ENCODE assay signal across 26 mouse cellular contexts in the genomic region with DNA sequence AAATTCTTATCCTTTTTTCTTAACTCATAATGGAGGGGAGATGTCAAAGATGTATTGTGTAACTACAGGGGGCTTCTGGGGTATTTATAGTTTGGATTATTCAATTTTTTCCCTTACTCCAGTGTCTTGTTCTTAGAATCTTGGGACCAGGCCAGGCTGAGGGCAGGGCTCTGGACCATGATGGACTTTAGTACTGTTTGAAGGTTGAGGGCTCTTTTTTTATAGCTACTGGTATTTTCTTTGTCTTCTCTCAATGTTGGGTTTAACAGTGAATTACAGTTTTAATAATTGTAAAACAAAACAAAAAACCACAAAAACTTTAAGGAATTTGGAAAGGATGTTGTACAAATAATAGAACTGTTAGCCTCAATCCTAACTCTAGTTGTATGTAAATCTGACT. TPM values are rescaled to one million over a fixed set of nuclear protein-coding genes. Genes with fewer than 3 reads are reported as not detected.
DNase-seq lines count a peak whose midpoint lies in the region; ATAC-seq and TF ChIP-seq lines count a peak whose summit lies in the region.
"Had no signal": no experiment of that assay in that cellular context is flagged by ENCODE, and none has a peak within 500 bp of the region (broad histone marks: within the 10 kb centered on the region; RNA-seq: fewer than 3 reads in every experiment).

No protein-coding gene starts in this region.

- no peak for TF ChIP-seq POLR2A in kidney, adult 2 months (IDR thresholded peaks at IDR 0.05; ENCODE audit: low read depth, low read length)
- TF ChIP-seq POLR2A in cerebellum, adult 2 months (IDR thresholded peaks at IDR 0.05; ENCODE audit: borderline replicate concordance, insufficient read depth, low read length): no peak

- H3K9me3 ChIP-seq in kidney, embryonic 15.5 days (replicated peaks): no peaks in the 10 kb centered on the region
- no peaks in the 10 kb centered on the region for H3K9me3 ChIP-seq in midbrain, embryonic 16.5 days (replicated peaks; ENCODE audit: control insufficient read depth, low read length, poor library complexity, severe bottlenecking)
- H3K9me3 ChIP-seq: embryonic facial prominence, embryonic 13.5 days; heart, embryonic 13.5 days; liver, embryonic 13.5 days; midbrain, embryonic 10.5 days; midbrain, embryonic 15.5 days had no signal

- no peak for ATAC-seq in kidney, embryonic 15.5 days (replicated peaks; ENCODE audit: low FRiP score)
- ATAC-seq in midbrain, embryonic 16.5 days: no peak
- ATAC-seq: forebrain, embryonic 16.5 days; hindbrain, embryonic 16.5 days; midbrain, embryonic 15.5 days had no signal

- no peak overlapping the region for H3K9ac ChIP-seq in kidney, embryonic 15.5 days
- H3K9ac ChIP-seq in midbrain, embryonic 16.5 days (ENCODE audit: low read depth, low read length): no peak overlapping the region
- H3K9ac ChIP-seq: embryonic facial prominence, embryonic 13.5 days; heart, embryonic 13.5 days; liver, embryonic 13.5 days; lung, embryonic 14.5 days; midbrain, embryonic 15.5 days had no signal

- no peak overlapping the region for H3K4me3 ChIP-seq in kidney, adult 2 months (ENCODE audit: insufficient read depth, low read depth, low read length)
- H3K4me3 ChIP-seq in kidney, embryonic 15.5 days (replicated peaks): no peak overlapping the region
- no peak overlapping the region for H3K4me3 ChIP-seq in midbrain, embryonic 16.5 days (ENCODE audit: low read depth, low read length)
- H3K4me3 ChIP-seq in cerebellum, adult 2 months (replicated peaks; ENCODE audit: insufficient read depth, low read depth, low read length): no peak overlapping the region
- H3K4me3 ChIP-seq: embryonic facial prominence, embryonic 13.5 days; gastrocnemius, adult 2 months; heart, embryonic 13.5 days; liver, embryonic 13.5 days; midbrain, embryonic 10.5 days; midbrain, embryonic 15.5 days had no signal

- peaks cover 8% of the 10 kb centered on the region; the same call in 1 of the 2 replicates for H3K36me3 ChIP-seq in kidney, adult 2 months (ENCODE audit: control insufficient read depth, insufficient read depth, low read length)
- peaks cover 67% of the 10 kb centered on the region for H3K36me3 ChIP-seq in kidney, embryonic 15.5 days
- H3K36me3 ChIP-seq in midbrain, embryonic 16.5 days (ENCODE audit: control insufficient read depth, insufficient read depth, low read length): peaks cover 28% of the 10 kb centered on the region

- H3K27ac ChIP-seq in kidney, adult 2 months (ENCODE audit: insufficient read depth, low read depth, low read length): no peak overlapping the region
- peak overlapping the region; percentile 37; the same call in 1 of the 2 replicates for H3K27ac ChIP-seq in kidney, embryonic 15.5 days
- H3K27ac ChIP-seq in midbrain, embryonic 16.5 days (ENCODE audit: low read length): no peak overlapping the region
- no peak overlapping the region for H3K27ac ChIP-seq in cerebellum, adult 2 months (ENCODE audit: insufficient read depth, low read length)
- H3K27ac ChIP-seq: embryonic facial prominence, embryonic 13.5 days; gastrocnemius, adult 2 months; heart, embryonic 13.5 days; liver, embryonic 13.5 days; midbrain, embryonic 10.5 days; midbrain, embryonic 15.5 days had no signal

- no peaks in the 10 kb centered on the region for H3K27me3 ChIP-seq in kidney, adult 2 months (replicated peaks; ENCODE audit: control insufficient read depth, insufficient read depth, low read length)
- no peaks in the 10 kb centered on the region for H3K27me3 ChIP-seq in kidney, embryonic 15.5 days
- no peaks in the 10 kb centered on the region for H3K27me3 ChIP-seq in midbrain, embryonic 16.5 days (ENCODE audit: control insufficient read depth, insufficient read depth, low read depth, low read length)
- no peaks in the 10 kb centered on the region for H3K27me3 ChIP-seq in cerebellum, adult 2 months (ENCODE audit: control insufficient read depth, insufficient read depth, low read length)
- H3K27me3 ChIP-seq: embryonic facial prominence, embryonic 13.5 days; heart, embryonic 13.5 days; liver, embryonic 13.5 days; midbrain, embryonic 15.5 days had no signal

- intact Hi-C loops in left cerebral cortex, postnatal 4 days (cut with DNase I): no loop called here

- H3K4me2 ChIP-seq in kidney, embryonic 15.5 days: no peak overlapping the region
- H3K4me2 ChIP-seq in midbrain, embryonic 16.5 days (ENCODE audit: low read length): no peak overlapping the region
- H3K4me2 ChIP-seq: embryonic facial prominence, embryonic 13.5 days; heart, embryonic 13.5 days; liver, embryonic 13.5 days; lung, embryonic 14.5 days; midbrain, embryonic 15.5 days had no signal

- peak; percentile 5 for DNase-seq in left cerebral cortex, postnatal 4 days
- DNase-seq in left cerebral cortex, adult 18-20 months (ENCODE audit: low spot score in 2 of 2): no peak
- DNase-seq in kidney, adult 2 months: peak; percentile 89
- DNase-seq in kidney, postnatal 36 days: peak; percentile 79 to 80
- DNase-seq in cerebellum, adult 2 months: no peak
- DNase-seq: adrenal gland, adult 8-10 months; B cell, adult 2 months; gastrocnemius, adult 2 months; gastrocnemius, postnatal 36 days; heart, adult 18-20 months; heart, postnatal 10 days; liver, embryonic 13.5 days; lung, embryonic 14.5 days; right cerebral cortex, postnatal 25 days; spleen, adult 18-20 months; thymus, adult 18-20 months; thymus, postnatal 36 days had no signal

- no peak for TF ChIP-seq CTCF in kidney, adult 2 months (conservative IDR thresholded peaks at IDR 0.05; ENCODE audit: insufficient read depth, insufficient read length, low read depth, low read length)
- TF ChIP-seq CTCF in cerebellum, adult 2 months (IDR thresholded peaks at IDR 0.05; ENCODE audit: borderline replicate concordance, insufficient read depth, low read depth, low read length): no peak

- peaks cover 9% of the 10 kb centered on the region for H3K4me1 ChIP-seq in kidney, adult 2 months (ENCODE audit: control insufficient read depth, insufficient read depth, low read length)
- H3K4me1 ChIP-seq in kidney, embryonic 15.5 days: no peaks in the 10 kb centered on the region
- H3K4me1 ChIP-seq in midbrain, embryonic 16.5 days (ENCODE audit: control insufficient read depth, insufficient read depth, low read length): no peaks in the 10 kb centered on the region
- no peaks in the 10 kb centered on the region for H3K4me1 ChIP-seq in cerebellum, adult 2 months (ENCODE audit: control insufficient read depth, insufficient read depth, low read length)
- H3K4me1 ChIP-seq: embryonic facial prominence, embryonic 13.5 days; liver, embryonic 13.5 days; midbrain, embryonic 10.5 days; midbrain, embryonic 15.5 days had no signal

RNA-seq across cellular contexts. Expression of a gene that starts 50.9 kb away (rescaled TPM):
- total RNA-seq in left cerebral cortex, postnatal 4 days (2021): 10 to 100 TPM; 22.2 to 26.0 TPM
- total RNA-seq in left cerebral cortex, adult 18-20 months (2021): 100 to 1,000 TPM in 1 of 2 experiments, 10 to 100 TPM in 1; 96.8 to 101 TPM
- polyA plus RNA-seq in kidney, adult 2 months (2012; rRNA removed): 0.04 and 0.16 TPM in 2 replicates
- polyA plus RNA-seq in kidney, embryonic 15.5 days (2015; fragmentation: Nextera tagmentation; extraction: Ambion mirVana): 0.35 and 0.42 TPM in 2 replicates
- 6.2 and 9.8 TPM in 2 replicates for polyA plus RNA-seq in midbrain, embryonic 16.5 days (2015; fragmentation: Nextera tagmentation; extraction: Ambion mirVana)
- 127 and 137 TPM in 2 replicates for polyA plus RNA-seq in cerebellum, adult 2 months (2012; rRNA removed)
- total RNA-seq: gastrocnemius, adult 2 months; gastrocnemius, postnatal 36 days; heart, adult 18-20 months; heart, postnatal 10 days; hematopoietic stem cell, adult 5-6 weeks had no signal
- polyA plus RNA-seq: liver, embryonic 13.5 days had no signal

Comparison
In these comparisons a context has a peak if more than half of its experiments do, and no peak if none do; other contexts are left out.
1. DNase-seq: peak in left cerebral cortex, postnatal 4 days (single experiment), kidney, adult 2 months (single experiment) and kidney, postnatal 36 days (2 of 2); none in left cerebral cortex, adult 18-20 months (0 of 2) and cerebellum, adult 2 months (0 of 2).
2. RNA of a gene that starts 50.9 kb away (polyA plus RNA-seq): 127 to 137 TPM in cerebellum, adult 2 months; 6.2 to 9.8 TPM in midbrain, embryonic 16.5 days, 0.35 to 0.42 TPM in kidney, embryonic 15.5 days and 0.04 to 0.16 TPM in kidney, adult 2 months; every median in the first group is over 10 times any median in the second.